ENCODE assay signal across 17 mouse cellular contexts in genomic region chr9:73184908-73185307, GRCm38 (mm10).
A peak's percentile ranks its signal among the peaks of the same experiment; 100 is the strongest.
DNase-seq lines count a peak whose midpoint lies in the region; ATAC-seq and TF ChIP-seq lines count a peak whose summit lies in the region.
"Had no signal": no experiment of that assay in that cellular context is flagged by ENCODE, and none has a peak within 500 bp of the region (broad histone marks: within the 10 kb centered on the region; RNA-seq: fewer than 3 reads in every experiment).

No protein-coding gene starts in this region.

- no peak overlapping the region for H3K27ac ChIP-seq in kidney, adult 2 months (ENCODE audit: insufficient read depth, low read depth, low read length)
- H3K27ac ChIP-seq in kidney, embryonic 15.5 days, result no peak overlapping the region
- H3K27ac ChIP-seq in lung, postnatal 0 days (ENCODE audit: low read length), result no peak overlapping the region
- H3K27ac ChIP-seq: heart, embryonic 13.5 days; liver, embryonic 13.5 days; neural tube, embryonic 12.5 days had no signal

- no peak overlapping the region for H3K9ac ChIP-seq in kidney, embryonic 15.5 days
- no peak overlapping the region for H3K9ac ChIP-seq in lung, postnatal 0 days (replicated peaks; ENCODE audit: low read depth)
- H3K9ac ChIP-seq: heart, embryonic 13.5 days; liver, embryonic 13.5 days; neural tube, embryonic 12.5 days had no signal

- ATAC-seq in kidney, embryonic 15.5 days (replicated peaks; ENCODE audit: low FRiP score), result no peak
- no peak for ATAC-seq in lung, postnatal 0 days
- ATAC-seq: activated CD4-positive, CD25-positive, alpha-beta regulatory T cell, adult 4 months; forebrain, embryonic 16.5 days; midbrain, embryonic 16.5 days had no signal

- no peak for TF ChIP-seq EP300 in lung, postnatal 0 days (IDR thresholded peaks at IDR 0.05)

- 47% methylated on average over 3 of the region's 3 CpGs for WGBS in kidney, adult 2 months
- 44% methylated on average over 3 of the region's 3 CpGs for WGBS in kidney, embryonic 15.5 days
- whole genome bisulfite sequencing in lung, postnatal 0 days, result 46% methylated on average over 3 of the region's 3 CpGs

- H3K9me3 ChIP-seq in kidney, embryonic 15.5 days (replicated peaks), result no peaks in the 10 kb centered on the region
- no peaks in the 10 kb centered on the region for H3K9me3 ChIP-seq in lung, postnatal 0 days (ENCODE audit: low read length)
- H3K9me3 ChIP-seq: liver, embryonic 13.5 days; neural tube, embryonic 12.5 days had no signal

- no peak overlapping the region for H3K4me2 ChIP-seq in kidney, embryonic 15.5 days
- no peak overlapping the region for H3K4me2 ChIP-seq in lung, postnatal 0 days (replicated peaks; ENCODE audit: low read depth, low read length)
- H3K4me2 ChIP-seq: heart, embryonic 13.5 days; liver, embryonic 13.5 days; neural tube, embryonic 12.5 days had no signal

- no peak for TF ChIP-seq POLR2A in kidney, adult 2 months (IDR thresholded peaks at IDR 0.05; ENCODE audit: low read depth, low read length)
- TF ChIP-seq POLR2A in brain, embryonic 14.5 days (IDR thresholded peaks at IDR 0.05; ENCODE audit: borderline replicate concordance, extremely low read depth, insufficient read depth, insufficient read length, poor library complexity, severe bottlenecking), result no peak

- peak; percentile 32; the same call in 1 of the 2 replicates for TF ChIP-seq CTCF in kidney, adult 2 months (conservative IDR thresholded peaks at IDR 0.05; ENCODE audit: insufficient read depth, insufficient read length, low read depth, low read length)
- peak; percentile 49 for TF ChIP-seq CTCF in lung, postnatal 0 days (IDR thresholded peaks at IDR 0.05)
- TF ChIP-seq CTCF in brain, embryonic 14.5 days (IDR thresholded peaks at IDR 0.05; ENCODE audit: borderline replicate concordance, extremely low read depth, insufficient read depth, insufficient read length), result peak; percentile 32; the same call in 1 of the 2 replicates

- H3K36me3 ChIP-seq in kidney, adult 2 months (ENCODE audit: control insufficient read depth, insufficient read depth, low read length), result no peaks in the 10 kb centered on the region
- H3K36me3 ChIP-seq in kidney, embryonic 15.5 days, result no peaks in the 10 kb centered on the region
- H3K36me3 ChIP-seq in lung, postnatal 0 days (ENCODE audit: insufficient read depth, low read length), result no peaks in the 10 kb centered on the region
- H3K36me3 ChIP-seq: heart, embryonic 13.5 days; liver, embryonic 13.5 days; neural tube, embryonic 12.5 days had no signal

- no peaks in the 10 kb centered on the region for H3K27me3 ChIP-seq in kidney, adult 2 months (replicated peaks; ENCODE audit: control insufficient read depth, insufficient read depth, low read length)
- H3K27me3 ChIP-seq in kidney, embryonic 15.5 days, result no peaks in the 10 kb centered on the region
- H3K27me3 ChIP-seq in lung, postnatal 0 days (replicated peaks; ENCODE audit: insufficient read depth, low read length), result no peaks in the 10 kb centered on the region
- H3K27me3 ChIP-seq: heart, embryonic 13.5 days; liver, embryonic 13.5 days; neural tube, embryonic 12.5 days had no signal

- no peaks in the 10 kb centered on the region for H3K4me1 ChIP-seq in kidney, adult 2 months (ENCODE audit: control insufficient read depth, insufficient read depth, low read length)
- H3K4me1 ChIP-seq in kidney, embryonic 15.5 days, result no peaks in the 10 kb centered on the region
- H3K4me1 ChIP-seq in lung, postnatal 0 days (ENCODE audit: insufficient read depth, low read depth, low read length), result no peaks in the 10 kb centered on the region
- H3K4me1 ChIP-seq: liver, embryonic 13.5 days; neural tube, embryonic 12.5 days had no signal

- no peak overlapping the region for H3K4me3 ChIP-seq in kidney, adult 2 months (ENCODE audit: insufficient read depth, low read depth, low read length)
- no peak overlapping the region for H3K4me3 ChIP-seq in kidney, embryonic 15.5 days (replicated peaks)
- H3K4me3 ChIP-seq in lung, postnatal 0 days (ENCODE audit: low read depth, low read length), result no peak overlapping the region
- H3K4me3 ChIP-seq: erythroblast, embryonic 14.5 days; heart, embryonic 13.5 days; liver, embryonic 13.5 days; neural tube, embryonic 12.5 days had no signal

- DNase-seq in kidney, adult 2 months, result no peak
- DNase-seq in lung, postnatal 0 days (ENCODE audit: low spot score), result no peak
- DNase-seq in lung, postnatal 25 days (ENCODE audit: low spot score), result no peak
- DNase-seq in ES-CJ7 (ENCODE audit: low read depth, low spot score) (peak; percentile 50), MN1 (ENCODE audit: low spot score) (no peak)
- DNase-seq in brain, embryonic 14.5 days (ENCODE audit: low read depth), result no peak
- DNase-seq: cerebellum, adult 8-10 months; gastrocnemius, postnatal 25 days; kidney, adult 18-20 months; liver, embryonic 13.5 days had no signal
